Mouse (Mus musculus) liver, embryonic 12.5 days (tissue): ENCODE data around the gene Msto1. TPM values are rescaled to one million over a fixed set of nuclear protein-coding genes. Genes with fewer than 3 reads are reported as not detected.
"Not testable (repeated sequence)": the region's sequence is repeated elsewhere in the genome, so short reads cannot be mapped to it uniquely, and the experiment has no call there.

ENCODE experiments used
- ATAC-seq: fragments of 200-750 bp; cut with Nextera tagmentation; 2 replicates; pipeline ENCODE4 v1.8.0; 2017; ENCODE audit warnings: moderate number of reproducible peaks, mild to moderate bottlenecking, moderate library complexity
- H3K27ac ChIP-seq: fragments of 300-500 bp; sonication (generic); 2 replicates; pipeline ENCODE4 v1.5.1; 2016; ENCODE audit warnings: mild to moderate bottlenecking
- H3K27me3 ChIP-seq: fragments of 300-500 bp; sonication (generic); replicated peaks from 2 replicates; pipeline ENCODE4 v1.6.1; 2016; ENCODE audit warnings: mild to moderate bottlenecking, moderate library complexity
- H3K36me3 ChIP-seq: fragments of 300-500 bp; sonication (generic); 2 replicates; pipeline ENCODE4 v1.6.1; 2016; ENCODE audit warnings: mild to moderate bottlenecking, moderate library complexity
- H3K4me1 ChIP-seq: fragments of 300-500 bp; sonication (generic); 2 replicates; pipeline ENCODE4 v1.6.1; 2016
- H3K4me2 ChIP-seq: fragments of 300-500 bp; sonication (generic); 2 replicates; pipeline ENCODE4 v1.6.1; 2016; ENCODE audit warnings: mild to moderate bottlenecking, moderate library complexity
- H3K4me3 ChIP-seq: fragments of 300-500 bp; sonication (generic); 2 replicates; pipeline ENCODE4 v1.5.1; 2016; ENCODE audit warnings: mild to moderate bottlenecking, moderate library complexity
- H3K9ac ChIP-seq: fragments of 300-500 bp; sonication (generic); 2 replicates; pipeline ENCODE4 v1.6.1; 2016; ENCODE audit warnings: mild to moderate bottlenecking, moderate library complexity
- H3K9me3 ChIP-seq: fragments of 300-500 bp; sonication (generic); replicated peaks from 2 replicates; pipeline ENCODE4 v1.6.1; 2016; ENCODE audit warnings: mild to moderate bottlenecking, moderate library complexity
- WGBS: fragments of 180-500 bp; shearing (Covaris S2); methylation state at CpG from one replicate; pipeline ENCODE4 v1.1.7; 2016; ENCODE audit not compliant: insufficient replicate concordance; 5-methylcytosine and 5-hydroxymethylcytosine counted together
- polyA plus RNA-seq: library from polyadenylated mRNA; unstranded; fragments of >200 nt; fragmentation: Nextera tagmentation; extraction: Ambion mirVana; gene quantifications from 2 replicates; pipeline ENCODE4 v1.2.1, GENCODE M21; 2016

The Msto1 gene
- 24.3 and 26.5 TPM in 2 replicates for polyA plus RNA-seq

GRCm38 (mm10) chr3:88913511-88914383 lies at the start of gene Msto1:
TSS of gene Msto1 (minus strand) at chr3:88913999.
- under 1% methylated on average over 62 of the region's 62 CpGs for WGBS
- peak; percentile 96 for ATAC-seq
- H3K9ac ChIP-seq, result peak within 1 kb of the TSS; percentile 79

GRCm38 (mm10) chr3:88963211-88963610 lies 49.4 kb upstream of the Msto1 start:
- not testable (repeated sequence) for H3K27ac ChIP-seq, H3K27me3 ChIP-seq, H3K9ac ChIP-seq, ATAC-seq, H3K4me2 ChIP-seq, H3K4me1 ChIP-seq, H3K9me3 ChIP-seq, H3K4me3 ChIP-seq
- H3K36me3 ChIP-seq, result peaks cover 24% of the 10 kb centered on the region

More at GRCm38 (mm10) chr3:88913511-88914383, at the start of gene Msto1:
- Histone ChIP-seq H3K9me3 (no peaks in the 10 kb centered on the region), H3K27me3 (no peaks in the 10 kb centered on the region), H3K4me1 (peaks cover 20% of the 10 kb centered on the region), H3K36me3 (peaks cover 38% of the 10 kb centered on the region), H3K4me2 (peak within 1 kb of the TSS; percentile 96), H3K27ac (peak within 1 kb of the TSS; percentile 77), H3K4me3 (peak within 1 kb of the TSS; percentile 74)

GRCm38 (mm10) chr3:88953736-88954135 lies 39.9 kb upstream of the Msto1 start:
- no peak overlapping the region for H3K9ac ChIP-seq
- H3K27me3 ChIP-seq, result no peaks in the 10 kb centered on the region
- no peaks in the 10 kb centered on the region for H3K36me3 ChIP-seq
- no peak for ATAC-seq
- no peak overlapping the region for H3K4me3 ChIP-seq
- H3K27ac ChIP-seq, result 0 out of 2 replicates have a peak overlapping the region, but pooled peaks have one; percentile 21
- H3K4me2 ChIP-seq, result 0 out of 2 replicates have a peak overlapping the region, but pooled peaks have one; percentile 3
- no peaks in the 10 kb centered on the region for H3K9me3 ChIP-seq
- peaks cover 54% of the 10 kb centered on the region for H3K4me1 ChIP-seq

GRCm38 (mm10) chr3:88953246-88953645 lies 39.4 kb upstream of the Msto1 start:
- H3K9me3 ChIP-seq, result no peaks in the 10 kb centered on the region
- no peak overlapping the region for H3K9ac ChIP-seq
- no peak for ATAC-seq
- H3K4me3 ChIP-seq, result no peak overlapping the region
- H3K36me3 ChIP-seq, result no peaks in the 10 kb centered on the region
- peaks cover 59% of the 10 kb centered on the region for H3K4me1 ChIP-seq
- H3K4me2 ChIP-seq, result 0 out of 2 replicates have a peak overlapping the region, but pooled peaks have one; percentile 3
- 78% methylated on average over 4 of the region's 4 CpGs for WGBS
- no peaks in the 10 kb centered on the region for H3K27me3 ChIP-seq
- H3K27ac ChIP-seq, result no peak overlapping the region

GRCm38 (mm10) chr3:88951327-88951800 lies 37.6 kb upstream of the Msto1 start:
- peak overlapping the region; percentile 78 for H3K4me2 ChIP-seq
- H3K9ac ChIP-seq, result peak overlapping the region; percentile 92
- H3K4me1 ChIP-seq, result peaks cover 60% of the 10 kb centered on the region
- peak overlapping the region; percentile 88 for H3K4me3 ChIP-seq
- 1% methylated on average over 5 of the region's 5 CpGs for WGBS
- no peaks in the 10 kb centered on the region for H3K27me3 ChIP-seq
- H3K36me3 ChIP-seq, result no peaks in the 10 kb centered on the region
- no peaks in the 10 kb centered on the region for H3K9me3 ChIP-seq
- H3K27ac ChIP-seq, result peak overlapping the region; percentile 99
- ATAC-seq, result no peak

- H3K9me3 ChIP-seq, result no peaks in the 10 kb centered on the region
- no peaks in the 10 kb centered on the region for H3K27me3 ChIP-seq
- no peaks in the 10 kb centered on the region for H3K36me3 ChIP-seq
- peak; percentile 68 for ATAC-seq
- peak within 1 kb of the TSS; percentile 99 for H3K27ac ChIP-seq
- H3K4me2 ChIP-seq, result peak within 1 kb of the TSS; percentile 78
- peak within 1 kb of the TSS; percentile 88 for H3K4me3 ChIP-seq
- H3K4me1 ChIP-seq, result peaks cover 60% of the 10 kb centered on the region
- under 1% methylated on average over 33 of the region's 64 CpGs for WGBS
- peak within 1 kb of the TSS; percentile 92 for H3K9ac ChIP-seq
Observed at GRCm38 (mm10) chr3:88950576-88951326, 37.0 kb upstream of the Msto1 start, which contains the start of the genes Ash1l and Dap3. TSS of gene Ash1l (plus strand) at chr3:88950622. TSS of gene Dap3 (minus strand) at chr3:88951181.

GRCm38 (mm10) chr3:88949786-88950575 lies 36.2 kb upstream of the Msto1 start:
- Histone ChIP-seq H3K9ac (peak overlapping the region; percentile 92), H3K4me2 (peak overlapping the region; percentile 78), H3K27ac (peak overlapping the region; percentile 99), H3K27me3 (no peaks in the 10 kb centered on the region), H3K36me3 (no peaks in the 10 kb centered on the region), H3K4me1 (peaks cover 55% of the 10 kb centered on the region), H3K9me3 (no peaks in the 10 kb centered on the region), H3K4me3 (peak overlapping the region; percentile 88)
- peak; percentile 85 for ATAC-seq
- 1% methylated on average over 83 of the region's 92 CpGs for WGBS

- H3K27ac ChIP-seq, result no peak overlapping the region
- no peaks in the 10 kb centered on the region for H3K27me3 ChIP-seq
- H3K36me3 ChIP-seq, result peaks cover 32% of the 10 kb centered on the region
- H3K9ac ChIP-seq, result no peak overlapping the region
- no peak; the same call in 1 of the 2 replicates for ATAC-seq
- 42% methylated on average over 4 of the region's 4 CpGs for WGBS
- H3K4me1 ChIP-seq, result peaks cover 42% of the 10 kb centered on the region
- no peaks in the 10 kb centered on the region for H3K9me3 ChIP-seq
- H3K4me2 ChIP-seq, result no peak overlapping the region
- H3K4me3 ChIP-seq, result no peak overlapping the region
Observed at GRCm38 (mm10) chr3:88944109-88944508, 30.3 kb upstream of the Msto1 start.

GRCm38 (mm10) chr3:88942316-88942880 lies 28.6 kb upstream of the Msto1 start:
- no peak overlapping the region for H3K4me2 ChIP-seq
- no peak overlapping the region for H3K4me3 ChIP-seq
- no peaks in the 10 kb centered on the region for H3K9me3 ChIP-seq
- no peak overlapping the region for H3K9ac ChIP-seq
- H3K27me3 ChIP-seq, result no peaks in the 10 kb centered on the region
- 79% methylated on average over 10 of the region's 10 CpGs for WGBS
- H3K4me1 ChIP-seq, result peaks cover 25% of the 10 kb centered on the region
- peaks cover 50% of the 10 kb centered on the region for H3K36me3 ChIP-seq
- no peak overlapping the region for H3K27ac ChIP-seq
- no peak for ATAC-seq

GRCm38 (mm10) chr3:88939749-88940148 lies 25.9 kb upstream of the Msto1 start:
- no peak overlapping the region for H3K27ac ChIP-seq
- ATAC-seq, result no peak
- 59% methylated on average over 3 of the region's 3 CpGs for WGBS
- no peak overlapping the region for H3K4me2 ChIP-seq
- no peak overlapping the region for H3K9ac ChIP-seq
- no peaks in the 10 kb centered on the region for H3K27me3 ChIP-seq
- H3K4me3 ChIP-seq, result no peak overlapping the region
- peaks cover 76% of the 10 kb centered on the region for H3K36me3 ChIP-seq
- peaks cover 13% of the 10 kb centered on the region for H3K4me1 ChIP-seq
- no peaks in the 10 kb centered on the region for H3K9me3 ChIP-seq

GRCm38 (mm10) chr3:88939071-88939470 lies 25.3 kb upstream of the Msto1 start:
- Histone ChIP-seq H3K9ac (no peak overlapping the region), H3K9me3 (no peaks in the 10 kb centered on the region), H3K27ac (no peak overlapping the region), H3K4me3 (no peak overlapping the region), H3K27me3 (no peaks in the 10 kb centered on the region), H3K4me2 (no peak overlapping the region), H3K4me1 (peaks cover 7% of the 10 kb centered on the region), H3K36me3 (peaks cover 83% of the 10 kb centered on the region)
- no peak for ATAC-seq
- 85% methylated on average over 10 of the region's 10 CpGs for WGBS
